Mouse (Mus musculus): ENCODE data around the gene Dcp1a. TPM values are rescaled to one million over a fixed set of nuclear protein-coding genes. Genes with fewer than 3 reads are reported as not detected.

Dcp1a gene
- polyA plus RNA-seq, 2 experiments: 6.2 to 12.5 TPM

DNA sequence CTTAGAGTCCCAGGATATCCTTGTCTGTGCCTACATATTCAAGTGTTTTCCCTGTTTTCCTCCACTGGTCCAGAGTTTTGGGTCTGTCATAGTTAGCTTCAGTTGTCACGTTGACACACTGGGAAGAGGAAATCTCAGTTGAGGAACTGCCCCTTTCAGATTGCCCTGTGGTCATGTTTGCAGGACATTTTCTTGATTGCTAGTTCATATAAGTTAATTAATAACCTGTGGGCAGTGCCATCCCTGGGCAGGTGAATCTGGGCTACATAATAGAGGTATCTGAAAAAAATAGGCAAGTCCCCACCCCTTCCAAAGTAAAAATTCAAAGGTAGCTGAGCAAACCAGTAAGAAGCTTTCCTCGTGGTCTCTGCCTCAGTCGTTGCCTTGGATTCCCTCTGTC is 39.4 kb upstream of the Dcp1a start:
- no peak for DNase-seq (ENCODE audit: low read depth in 3 of 3, low spot score in 3 of 3)

DNA sequence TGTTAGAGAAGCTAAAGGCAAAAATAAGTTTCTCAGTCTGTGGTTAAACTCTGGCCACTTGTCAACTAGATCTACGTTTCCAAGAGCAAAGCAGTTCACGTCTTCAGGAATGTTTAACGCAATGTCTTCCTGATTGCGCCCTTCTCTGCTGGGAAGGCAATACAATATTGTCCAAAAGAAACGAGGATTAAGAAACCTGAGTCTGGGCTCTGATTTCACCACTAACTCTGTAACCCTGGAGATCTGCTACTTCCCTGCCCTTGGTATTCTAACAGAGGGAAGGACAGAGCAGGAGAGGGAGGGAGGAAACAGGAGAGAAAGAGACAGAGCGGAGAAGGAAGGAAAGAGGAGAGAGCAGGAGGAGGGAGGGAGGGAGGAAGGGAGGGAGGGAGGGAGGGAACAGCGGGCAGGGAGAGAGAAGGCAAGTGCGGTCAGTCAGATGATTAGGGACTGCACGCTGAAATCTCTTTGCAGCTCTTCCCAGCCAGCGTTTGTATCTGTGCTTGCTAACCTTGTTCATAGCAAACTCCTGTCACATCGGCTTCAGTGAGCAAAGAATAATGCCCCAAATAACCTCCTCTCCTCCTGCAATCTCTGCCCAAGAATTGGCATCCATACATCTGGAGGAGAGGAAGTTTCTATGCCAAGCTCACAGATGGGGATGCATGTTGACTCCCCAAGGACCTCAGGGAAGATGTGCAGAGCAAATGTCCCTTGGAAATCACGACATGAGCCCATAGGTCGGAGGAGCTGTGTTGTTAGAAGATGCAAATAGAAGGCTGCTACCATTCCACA is 23.3 kb upstream of the Dcp1a start:
- no peaks in the 10 kb centered on the region for H3K36me3 ChIP-seq (replicated peaks; ENCODE audit: control insufficient read depth, insufficient read depth, low read depth)
- no peaks in the 10 kb centered on the region for H3K27me3 ChIP-seq (ENCODE audit: control insufficient read depth, insufficient read depth, low read length)
- ATAC-seq (ENCODE audit: insufficient read depth) (no peak), DNase-seq (ENCODE audit: low read depth in 3 of 3, low spot score in 3 of 3) (no peak)
- TF ChIP-seq CTCF (IDR thresholded peaks at IDR 0.05; ENCODE audit: low read depth) (no peak), EP300 (IDR thresholded peaks at IDR 0.05; ENCODE audit: low read depth) (no peak)
- no peak overlapping the region for H3K9ac ChIP-seq (replicated peaks)
- H3K4me1 ChIP-seq (replicated peaks; ENCODE audit: control insufficient read depth in 2 of 2, insufficient read depth in 2 of 2, low read length in 1 of 2): peaks cover 0 to 3% of the 10 kb centered on the region in 2 experiments; a peak in 1 of 4 replicates
- no peak overlapping the region for H3K4me3 ChIP-seq (ENCODE audit: insufficient read depth in 1 of 2, low read depth in 2 of 2, low read length in 2 of 2)
- no peak overlapping the region for H3K4me2 ChIP-seq (ENCODE audit: low read depth)
- no peaks in the 10 kb centered on the region for H3K9me3 ChIP-seq (ENCODE audit: control insufficient read depth, low read length)
- 25% methylated on average over 13 of the region's 13 CpGs for WGBS (ENCODE audit: insufficient replicate concordance)
- H3K27ac ChIP-seq: no peak overlapping the region

More for the DNA sequence above, 39.4 kb upstream of the Dcp1a start:
- H3K4me1 ChIP-seq (replicated peaks; ENCODE audit: control insufficient read depth in 2 of 2, insufficient read depth in 2 of 2, low read length in 1 of 2): no peaks in the 10 kb centered on the region
- no peaks in the 10 kb centered on the region for H3K36me3 ChIP-seq (replicated peaks; ENCODE audit: control insufficient read depth, insufficient read depth, low read depth)
- H3K27ac ChIP-seq: no peak overlapping the region
- no peak overlapping the region for H3K9ac ChIP-seq (replicated peaks)
- no peak for ATAC-seq (ENCODE audit: insufficient read depth)
- WGBS (ENCODE audit: insufficient replicate concordance): 42% methylated on average over 3 of the region's 3 CpGs
- H3K4me2 ChIP-seq (ENCODE audit: low read depth): no peak overlapping the region
- H3K27me3 ChIP-seq (ENCODE audit: control insufficient read depth, insufficient read depth, low read length): no peaks in the 10 kb centered on the region
- H3K4me3 ChIP-seq (ENCODE audit: insufficient read depth in 1 of 2, low read depth in 2 of 2, low read length in 2 of 2): no peak overlapping the region
- no peaks in the 10 kb centered on the region for H3K9me3 ChIP-seq (ENCODE audit: control insufficient read depth, low read length)
- TF ChIP-seq CTCF (IDR thresholded peaks at IDR 0.05; ENCODE audit: low read depth) (no peak), EP300 (IDR thresholded peaks at IDR 0.05; ENCODE audit: low read depth) (no peak)

DNA sequence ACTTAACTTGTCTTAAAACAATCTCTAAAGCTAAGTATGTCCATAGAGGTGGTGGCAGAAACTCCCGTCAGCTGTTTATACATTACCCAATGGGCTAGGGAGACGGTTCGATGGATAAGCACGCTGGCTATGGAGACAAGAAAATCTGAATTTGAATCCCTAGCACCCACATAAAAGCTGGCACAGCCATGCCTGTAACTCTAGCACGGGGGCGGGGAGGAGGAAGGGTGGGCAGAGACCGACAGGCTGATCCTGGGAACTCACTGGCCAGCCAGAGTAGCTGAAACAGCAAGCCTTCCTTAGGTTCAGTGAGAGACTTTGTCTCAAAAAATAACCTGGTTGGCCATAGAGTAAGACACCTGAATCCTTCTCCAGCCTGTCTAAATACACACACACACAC is 21.9 kb upstream of the Dcp1a start:
- no peaks in the 10 kb centered on the region for H3K36me3 ChIP-seq (replicated peaks; ENCODE audit: control insufficient read depth, insufficient read depth, low read depth)
- H3K9me3 ChIP-seq (ENCODE audit: control insufficient read depth, low read length): no peaks in the 10 kb centered on the region
- no peak for DNase-seq (ENCODE audit: low read depth in 3 of 3, low spot score in 3 of 3)
- no peak overlapping the region for H3K9ac ChIP-seq (replicated peaks)
- TF ChIP-seq EP300 (IDR thresholded peaks at IDR 0.05; ENCODE audit: low read depth) (no peak), CTCF (IDR thresholded peaks at IDR 0.05; ENCODE audit: low read depth) (no peak)
- H3K27ac ChIP-seq: no peak overlapping the region
- no peak overlapping the region for H3K4me2 ChIP-seq (ENCODE audit: low read depth)
- H3K4me3 ChIP-seq (ENCODE audit: insufficient read depth in 1 of 2, low read depth in 2 of 2, low read length in 2 of 2): no peak overlapping the region
- ATAC-seq (ENCODE audit: insufficient read depth): no peak
- H3K27me3 ChIP-seq (ENCODE audit: control insufficient read depth, insufficient read depth, low read length): no peaks in the 10 kb centered on the region
- peaks cover 0 to 3% of the 10 kb centered on the region in 2 experiments; a peak in 1 of 4 replicates for H3K4me1 ChIP-seq (replicated peaks; ENCODE audit: control insufficient read depth in 2 of 2, insufficient read depth in 2 of 2, low read length in 1 of 2)
- 54% methylated on average over 7 of the region's 7 CpGs for WGBS (ENCODE audit: insufficient replicate concordance)

DNA sequence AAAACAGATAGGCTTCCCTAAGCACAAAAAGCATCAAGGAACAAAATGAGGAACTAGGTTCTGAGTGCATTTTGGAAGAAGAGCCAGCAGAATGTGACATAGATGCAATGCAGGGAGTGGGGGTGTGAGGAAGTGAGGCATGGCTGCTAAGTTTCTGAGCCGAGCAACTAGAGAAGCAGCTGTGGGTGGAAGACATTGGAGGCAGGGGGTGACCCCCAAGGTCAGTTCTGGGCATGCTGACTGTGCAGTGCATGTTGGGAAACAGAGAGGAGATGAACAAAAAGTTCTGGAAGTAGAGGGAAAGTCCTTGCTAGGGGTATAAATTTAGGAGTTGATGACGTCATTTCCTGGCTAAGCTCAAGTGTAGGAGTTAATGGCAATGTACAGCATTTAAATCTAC is 21.4 kb upstream of the Dcp1a start:
- Histone ChIP-seq H3K4me2 (ENCODE audit: low read depth) (no peak overlapping the region), H3K27ac (no peak overlapping the region), H3K9me3 (ENCODE audit: control insufficient read depth, low read length) (no peaks in the 10 kb centered on the region), H3K4me1 (replicated peaks; ENCODE audit: control insufficient read depth in 2 of 2, insufficient read depth in 2 of 2, low read length in 1 of 2) (peaks cover 0 to 3% of the 10 kb centered on the region in 2 experiments; a peak in 1 of 4 replicates), H3K4me3 (ENCODE audit: insufficient read depth in 1 of 2, low read depth in 2 of 2, low read length in 2 of 2) (no peak overlapping the region), H3K27me3 (ENCODE audit: control insufficient read depth, insufficient read depth, low read length) (no peaks in the 10 kb centered on the region), H3K36me3 (replicated peaks; ENCODE audit: control insufficient read depth, insufficient read depth, low read depth) (no peaks in the 10 kb centered on the region), H3K9ac (replicated peaks) (no peak overlapping the region)
- no peak for ATAC-seq (ENCODE audit: insufficient read depth)
- DNase-seq (ENCODE audit: low read depth in 3 of 3, low spot score in 3 of 3): no peak
- WGBS (ENCODE audit: insufficient replicate concordance): 5% methylated on average over 2 of the region's 2 CpGs
- no peak for TF ChIP-seq CTCF (IDR thresholded peaks at IDR 0.05; ENCODE audit: low read depth)
- TF ChIP-seq EP300 (IDR thresholded peaks at IDR 0.05; ENCODE audit: low read depth): no peak

DNA sequence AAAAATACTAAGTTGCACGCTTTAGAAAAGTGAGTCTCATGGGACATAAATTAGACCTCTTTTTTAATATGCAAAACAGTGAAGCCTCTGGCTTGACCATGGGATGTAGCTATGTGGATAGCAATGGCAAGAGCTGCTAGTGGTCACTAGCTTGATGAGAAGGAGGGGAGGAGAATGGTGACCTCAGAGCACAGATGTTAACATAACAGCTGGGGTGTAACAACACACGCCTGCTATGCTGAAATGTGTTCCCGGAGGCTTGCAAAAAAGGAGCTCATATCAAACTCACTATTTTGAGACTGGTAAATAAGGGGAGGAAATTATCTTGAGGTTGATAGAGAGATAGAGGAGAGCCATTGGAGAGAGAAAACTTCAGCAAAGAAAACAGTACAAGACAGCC is 20.5 kb upstream of the Dcp1a start:
- H3K9me3 ChIP-seq (ENCODE audit: control insufficient read depth, low read length): no peaks in the 10 kb centered on the region
- peaks cover 0 to 3% of the 10 kb centered on the region in 2 experiments; a peak in 1 of 4 replicates for H3K4me1 ChIP-seq (replicated peaks; ENCODE audit: control insufficient read depth in 2 of 2, insufficient read depth in 2 of 2, low read length in 1 of 2)
- H3K4me3 ChIP-seq (ENCODE audit: insufficient read depth in 1 of 2, low read depth in 2 of 2, low read length in 2 of 2): no peak overlapping the region
- no peaks in the 10 kb centered on the region for H3K27me3 ChIP-seq (ENCODE audit: control insufficient read depth, insufficient read depth, low read length)
- H3K9ac ChIP-seq (replicated peaks): no peak overlapping the region
- no peak for TF ChIP-seq EP300 (IDR thresholded peaks at IDR 0.05; ENCODE audit: low read depth)
- no peak for TF ChIP-seq CTCF (IDR thresholded peaks at IDR 0.05; ENCODE audit: low read depth)
- H3K4me2 ChIP-seq (ENCODE audit: low read depth): no peak overlapping the region
- H3K27ac ChIP-seq: no peak overlapping the region
- ATAC-seq (ENCODE audit: insufficient read depth) (no peak), DNase-seq (ENCODE audit: low read depth in 3 of 3, low spot score in 3 of 3) (no peak)
- 68% methylated on average over 3 of the region's 3 CpGs for WGBS (ENCODE audit: insufficient replicate concordance)
- no peaks in the 10 kb centered on the region for H3K36me3 ChIP-seq (replicated peaks; ENCODE audit: control insufficient read depth, insufficient read depth, low read depth)

Measured in liver, embryonic 14.5 days (tissue).